Mouse (Mus musculus) lung, adult 2 months (tissue): ENCODE results near the gene Ier3.

ENCODE experiments used
- CTCF ChIP-seq: fragments of 200-500 bp; IDR thresholded peaks from 2 replicates; pipeline ENCODE4 v1.5.1; 2011; ENCODE audit warnings: mild to moderate bottlenecking, low read length, control low read depth; ENCODE audit not compliant: insufficient read depth
- POLR2A ChIP-seq: fragments of 200-500 bp; IDR thresholded peaks from 2 replicates; pipeline ENCODE4 v1.6.1; 2011; ENCODE audit warnings: low read depth, mild to moderate bottlenecking, control low read depth, low read length, borderline replicate concordance; ENCODE audit errors: extremely low read depth

- TF ChIP-seq CTCF (no peak), POLR2A (no peak)
These were observed 36.3 kb upstream of the Ier3 start for GRCm38 (mm10) chr17:35785140-35785539.
